Mouse (Mus musculus): ENCODE results near the gene Olfr1055. TPM values are rescaled to one million over a fixed set of nuclear protein-coding genes. Genes with fewer than 3 reads are reported as not detected.
"Not testable (repeated sequence)": the region's sequence is repeated elsewhere in the genome, so short reads cannot be mapped to it uniquely, and the experiment has no call there.

Gene Olfr1055
- not detected in 2 replicates for polyA plus RNA-seq (2015; fragmentation: Nextera tagmentation; extraction: Ambion mirVana)

DNA sequence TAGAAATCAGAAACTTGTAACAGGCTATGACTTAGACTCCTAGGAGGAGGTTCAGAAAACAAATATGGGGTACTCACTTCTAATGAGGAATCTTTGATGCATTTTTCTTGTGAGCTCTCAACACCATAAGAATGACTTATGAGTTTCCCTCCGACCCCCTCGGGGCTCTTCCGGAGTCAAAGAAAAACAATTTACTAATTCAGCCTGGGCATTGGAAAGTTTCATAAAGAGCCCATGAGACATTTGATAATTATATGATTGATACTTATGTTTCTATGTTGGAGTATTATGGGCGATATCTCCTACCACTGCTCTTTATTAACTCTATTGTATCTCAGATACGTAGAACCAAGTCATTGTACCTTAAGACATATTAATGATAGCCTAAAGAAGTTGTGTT is at the start of gene Olfr1055:
TSS of gene Olfr1055 (minus strand) at position 101 of the 400 bp plus-strand sequence.
- Histone ChIP-seq H3K9ac (no peak within 1 kb of the TSS), H3K36me3 (no peaks in the 10 kb centered on the region), H3K27ac (replicated peaks) (no peak within 1 kb of the TSS), H3K4me1 (replicated peaks) (no peaks in the 10 kb centered on the region), H3K27me3 (no peaks in the 10 kb centered on the region), H3K9me3 (no peaks in the 10 kb centered on the region), H3K4me2 (no peak within 1 kb of the TSS), H3K4me3 (no peak within 1 kb of the TSS)
- no peak for ATAC-seq (ENCODE audit: low read depth)
- 92% methylated on average over 5 of the region's 5 CpGs for WGBS

DNA sequence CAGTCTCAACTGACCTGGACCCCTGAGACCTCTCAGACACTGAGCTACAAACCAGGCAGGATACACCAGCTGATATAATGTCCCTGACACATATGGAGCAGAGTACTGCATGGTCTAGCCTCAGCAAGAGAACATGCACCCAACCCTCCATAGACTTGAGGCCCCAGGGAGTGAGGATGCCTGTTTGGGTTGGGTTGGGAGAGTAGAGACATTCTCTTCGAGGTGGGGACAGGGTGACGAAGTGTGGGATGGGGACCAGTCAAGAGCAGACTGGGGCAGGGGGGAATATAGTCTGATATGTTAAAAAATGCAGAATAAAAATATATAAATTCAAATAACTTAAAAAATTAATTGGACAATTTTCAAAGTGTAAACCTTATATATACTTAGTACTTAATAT is 45.0 kb upstream of the Olfr1055 start:
- H3K36me3 ChIP-seq, result no peaks in the 10 kb centered on the region
- no peak overlapping the region for H3K4me2 ChIP-seq
- no peaks in the 10 kb centered on the region for H3K9me3 ChIP-seq
- no peak overlapping the region for H3K4me3 ChIP-seq
- no peak overlapping the region for H3K9ac ChIP-seq
- WGBS, result 89% methylated on average over 2 of the region's 2 CpGs
- H3K27ac ChIP-seq (replicated peaks), result no peak overlapping the region
- no peak for ATAC-seq (ENCODE audit: low read depth)
- no peaks in the 10 kb centered on the region for H3K27me3 ChIP-seq
- H3K4me1 ChIP-seq (replicated peaks), result no peaks in the 10 kb centered on the region

DNA sequence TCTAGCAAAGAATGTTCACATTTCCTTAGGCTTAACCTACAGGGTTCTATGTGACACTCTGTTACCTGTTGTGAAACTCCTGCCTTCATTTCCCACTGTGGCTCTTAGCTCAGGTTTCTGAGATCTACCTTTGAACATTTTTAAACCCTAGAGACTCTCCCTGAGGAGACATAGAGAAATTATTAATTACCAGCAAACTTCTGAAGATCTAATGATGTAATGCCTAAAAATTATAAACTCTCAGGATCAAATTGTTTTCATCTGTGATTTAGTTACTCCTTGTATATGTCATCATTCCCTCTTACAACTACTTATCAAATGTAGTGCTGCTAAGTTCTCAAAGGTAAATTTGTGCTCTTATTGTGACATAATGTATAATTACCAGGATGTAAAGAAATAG is 38.4 kb upstream of the Olfr1055 start, which contains the start of gene Olfr1058:
TSS of gene Olfr1058 (minus strand) at position 101 of the 400 bp plus-strand sequence.
- not testable (repeated sequence) for H3K27me3 ChIP-seq; H3K27ac ChIP-seq (replicated peaks); H3K9me3 ChIP-seq; H3K9ac ChIP-seq; H3K36me3 ChIP-seq; ATAC-seq (ENCODE audit: low read depth); H3K4me1 ChIP-seq (replicated peaks); H3K4me2 ChIP-seq; H3K4me3 ChIP-seq

DNA sequence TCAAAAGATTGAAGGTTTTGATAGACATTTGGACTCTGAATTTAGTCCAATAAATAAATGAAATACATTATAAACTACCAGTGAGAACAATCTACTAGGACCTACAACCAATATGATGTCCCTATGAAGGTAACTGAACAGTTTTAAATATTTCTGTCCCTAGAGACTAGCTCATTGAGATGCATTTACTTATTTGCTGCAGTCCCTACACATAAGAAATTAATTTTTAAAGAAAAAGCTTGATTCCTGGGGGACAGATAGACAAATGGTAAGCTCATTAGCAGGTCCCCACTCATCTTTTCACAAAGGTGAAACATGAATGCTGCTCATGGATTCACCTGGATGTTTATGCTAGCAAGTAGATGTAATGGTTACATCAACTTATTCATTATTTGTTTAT is 28.2 kb upstream of the Olfr1055 start, which contains the start of gene Olfr1057:
TSS of gene Olfr1057 (minus strand) at position 101 of the 400 bp plus-strand sequence.
- Histone ChIP-seq H3K4me2 (no peak within 1 kb of the TSS), H3K4me3 (no peak within 1 kb of the TSS), H3K27ac (replicated peaks) (no peak within 1 kb of the TSS), H3K36me3 (no peaks in the 10 kb centered on the region), H3K9me3 (no peaks in the 10 kb centered on the region), H3K4me1 (replicated peaks) (no peaks in the 10 kb centered on the region), H3K27me3 (no peaks in the 10 kb centered on the region), H3K9ac (no peak within 1 kb of the TSS)
- ATAC-seq (ENCODE audit: low read depth), result no peak

DNA sequence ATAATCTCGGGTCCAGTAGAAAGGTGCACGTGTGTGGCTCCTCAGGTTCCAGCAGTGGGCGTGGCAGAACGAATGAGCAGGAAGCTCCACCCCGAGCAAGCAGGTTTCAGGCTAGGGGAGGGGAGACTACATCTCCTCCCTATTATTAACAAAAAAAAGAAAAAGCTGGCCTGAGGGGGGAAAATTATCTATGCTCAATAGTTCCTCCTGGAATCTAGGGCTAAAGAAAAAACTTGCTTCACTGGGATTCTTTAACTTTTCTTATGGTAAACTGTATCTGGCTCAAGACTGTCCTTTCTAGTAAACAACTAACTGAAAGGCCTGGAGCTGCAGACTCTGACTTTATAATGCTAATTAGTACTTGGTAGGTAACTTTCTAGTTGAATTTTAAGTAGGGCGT is 16.3 kb upstream of the Olfr1055 start:
- WGBS, result 100% methylated on average over 1 of the region's 6 CpGs
- not testable (repeated sequence) for H3K4me3 ChIP-seq

DNA sequence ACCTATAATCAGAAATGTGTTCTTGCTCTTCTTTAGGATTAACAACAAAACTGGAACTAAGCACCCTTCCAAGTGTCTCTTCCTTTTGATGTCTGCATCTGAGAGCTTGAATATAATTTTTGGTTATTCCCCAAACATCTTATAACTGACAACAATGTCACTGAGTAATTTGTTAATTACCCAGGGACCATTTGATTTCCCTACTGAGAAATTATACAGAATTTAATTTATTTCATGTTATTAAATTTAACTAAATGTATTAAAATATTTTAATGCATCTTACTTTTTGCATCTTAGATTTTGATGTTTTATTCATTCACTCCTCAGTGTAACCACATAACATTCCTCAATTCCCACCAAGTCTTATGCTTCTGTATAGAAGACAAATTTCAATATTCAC is 12.3 kb upstream of the Olfr1055 start, which contains the start of gene Olfr1056:
TSS of gene Olfr1056 (minus strand) at position 101 of the 400 bp plus-strand sequence.
- no peak within 1 kb of the TSS for H3K9ac ChIP-seq
- no peaks in the 10 kb centered on the region for H3K4me1 ChIP-seq (replicated peaks)
- no peak for ATAC-seq (ENCODE audit: low read depth)
- no peaks in the 10 kb centered on the region for H3K36me3 ChIP-seq
- H3K27me3 ChIP-seq, result no peaks in the 10 kb centered on the region
- H3K4me2 ChIP-seq, result no peak within 1 kb of the TSS
- H3K4me3 ChIP-seq, result no peak within 1 kb of the TSS
- no peak within 1 kb of the TSS for H3K27ac ChIP-seq (replicated peaks)
- H3K9me3 ChIP-seq, result no peaks in the 10 kb centered on the region

More for the DNA sequence above, 16.3 kb upstream of the Olfr1055 start:
- H3K4me2 ChIP-seq; H3K27me3 ChIP-seq; H3K9ac ChIP-seq; H3K4me1 ChIP-seq (replicated peaks); H3K9me3 ChIP-seq; H3K36me3 ChIP-seq; H3K27ac ChIP-seq (replicated peaks); ATAC-seq (ENCODE audit: low read depth): not testable (repeated sequence)

DNA sequence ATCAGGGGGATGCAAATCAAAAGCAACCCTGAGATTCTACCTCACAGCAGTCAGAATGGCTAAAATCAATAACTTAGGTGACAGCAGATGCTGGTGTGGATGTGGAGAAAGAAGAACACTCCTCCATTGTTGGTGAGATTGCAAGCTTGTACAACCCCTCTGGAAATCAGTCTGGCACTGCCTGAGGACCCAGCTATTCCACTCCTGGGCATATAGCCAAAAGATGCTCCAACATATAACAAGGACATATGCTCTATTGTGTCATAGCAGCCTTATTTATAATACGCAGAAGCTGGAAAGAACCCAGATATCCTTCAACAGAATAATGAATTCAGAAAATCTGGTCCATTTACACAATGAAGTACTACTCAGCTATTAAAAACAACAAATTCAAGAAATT is 1.7 kb upstream of the Olfr1055 start:
- not testable (repeated sequence) for H3K36me3 ChIP-seq; ATAC-seq (ENCODE audit: low read depth); H3K27ac ChIP-seq (replicated peaks); H3K27me3 ChIP-seq; H3K9me3 ChIP-seq; H3K9ac ChIP-seq; H3K4me2 ChIP-seq; H3K4me3 ChIP-seq; H3K4me1 ChIP-seq (replicated peaks)
- 89% methylated on average over 1 of the region's 1 CpGs for WGBS

DNA sequence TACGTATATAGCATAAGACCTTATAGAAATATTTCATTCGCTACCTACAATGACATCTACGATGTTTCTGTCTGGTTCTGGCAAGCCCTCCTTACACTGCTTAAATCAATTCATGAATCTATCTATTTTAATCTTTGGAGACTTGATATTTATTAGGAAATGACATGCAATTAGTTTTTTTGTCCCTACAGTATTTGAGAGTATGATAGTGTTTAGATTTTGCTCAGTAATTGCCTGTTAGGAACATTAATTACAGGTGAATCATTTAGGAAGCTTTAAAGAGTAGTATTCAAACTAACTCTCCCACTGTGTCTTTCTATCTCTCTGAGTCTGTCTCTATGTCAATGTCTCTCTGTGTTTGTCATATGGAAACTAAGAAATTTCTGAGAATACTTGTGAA is 14.8 kb downstream of the Olfr1055 start, which contains the start of gene Olfr1054:
TSS of gene Olfr1054 (minus strand) at position 101 of the 400 bp plus-strand sequence.
- Histone ChIP-seq H3K27me3 (no peaks in the 10 kb centered on the region), H3K9me3 (no peaks in the 10 kb centered on the region), H3K4me1 (replicated peaks) (no peaks in the 10 kb centered on the region), H3K4me2 (no peak within 1 kb of the TSS), H3K27ac (replicated peaks) (no peak within 1 kb of the TSS), H3K4me3 (no peak within 1 kb of the TSS), H3K9ac (no peak within 1 kb of the TSS), H3K36me3 (no peaks in the 10 kb centered on the region)
- WGBS, result 86% methylated on average over 3 of the region's 3 CpGs
- ATAC-seq (ENCODE audit: low read depth), result no peak

DNA sequence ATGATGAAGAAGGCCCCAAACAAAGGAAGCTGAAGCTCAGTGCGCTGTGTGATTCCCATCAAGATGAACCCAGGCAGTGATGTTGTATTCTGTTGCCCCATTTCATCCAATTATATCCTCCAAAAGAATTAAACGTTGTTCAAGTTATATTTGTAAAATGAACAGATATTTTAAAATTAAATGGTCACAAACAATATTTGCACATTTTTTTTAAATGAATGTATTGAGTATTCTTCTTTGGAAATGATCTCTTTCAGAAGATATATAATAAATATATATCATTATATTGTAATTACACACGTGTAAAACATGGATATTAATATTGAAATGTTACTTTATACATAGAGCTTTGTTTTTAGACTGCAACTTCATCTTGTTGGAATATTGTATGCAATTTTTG is 34.9 kb downstream of the Olfr1055 start, which contains the start of gene Olfr1053:
TSS of gene Olfr1053 (minus strand) at position 101 of the 400 bp plus-strand sequence.
- no peak within 1 kb of the TSS for H3K4me3 ChIP-seq
- no peaks in the 10 kb centered on the region for H3K9me3 ChIP-seq
- no peaks in the 10 kb centered on the region for H3K27me3 ChIP-seq
- H3K27ac ChIP-seq (replicated peaks), result no peak within 1 kb of the TSS
- H3K4me1 ChIP-seq (replicated peaks), result no peaks in the 10 kb centered on the region
- no peak within 1 kb of the TSS for H3K9ac ChIP-seq
- no peak for ATAC-seq (ENCODE audit: low read depth)
- H3K36me3 ChIP-seq, result no peaks in the 10 kb centered on the region
- WGBS, result 66% methylated on average over 3 of the region's 3 CpGs
- H3K4me2 ChIP-seq, result no peak within 1 kb of the TSS

Other genes starting within 250 kb of the Olfr1055 start
- not detected in 2 replicates for gene Olfr1039, start 214.4 kb downstream of the Olfr1055 start, polyA plus RNA-seq (2015; fragmentation: Nextera tagmentation; extraction: Ambion mirVana)
- not detected in 2 replicates for gene Olfr1040, start 203.6 kb downstream of the Olfr1055 start, polyA plus RNA-seq (2015; fragmentation: Nextera tagmentation; extraction: Ambion mirVana)
- gene Olfr1042, start 188.4 kb downstream of the Olfr1055 start, polyA plus RNA-seq (2015; fragmentation: Nextera tagmentation; extraction: Ambion mirVana), result not detected in 2 replicates
- not detected in 2 replicates for gene Olfr1043, start 182.8 kb downstream of the Olfr1055 start, polyA plus RNA-seq (2015; fragmentation: Nextera tagmentation; extraction: Ambion mirVana)
- not detected in 2 replicates for gene Olfr1044, start 172.5 kb downstream of the Olfr1055 start, polyA plus RNA-seq (2015; fragmentation: Nextera tagmentation; extraction: Ambion mirVana)
- not detected in 2 replicates for gene Olfr52, start 164.6 kb downstream of the Olfr1055 start, polyA plus RNA-seq (2015; fragmentation: Nextera tagmentation; extraction: Ambion mirVana)
- gene Olfr1045, start 147.3 kb downstream of the Olfr1055 start, polyA plus RNA-seq (2015; fragmentation: Nextera tagmentation; extraction: Ambion mirVana), result not detected in 2 replicates
- gene Olfr1046, start 131.0 kb downstream of the Olfr1055 start, polyA plus RNA-seq (2015; fragmentation: Nextera tagmentation; extraction: Ambion mirVana), result not detected in 2 replicates
- not detected in 2 replicates for gene Olfr1047, start 118.9 kb downstream of the Olfr1055 start, polyA plus RNA-seq (2015; fragmentation: Nextera tagmentation; extraction: Ambion mirVana)
- not detected in 2 replicates for gene Olfr1048, start 110.0 kb downstream of the Olfr1055 start, polyA plus RNA-seq (2015; fragmentation: Nextera tagmentation; extraction: Ambion mirVana)
- gene Olfr1049, start 92.0 kb downstream of the Olfr1055 start, polyA plus RNA-seq (2015; fragmentation: Nextera tagmentation; extraction: Ambion mirVana), result not detected in 2 replicates
- not detected in 2 replicates for gene Olfr1051, start 71.2 kb downstream of the Olfr1055 start, polyA plus RNA-seq (2015; fragmentation: Nextera tagmentation; extraction: Ambion mirVana)
- gene Olfr1052, start 57.8 kb downstream of the Olfr1055 start, polyA plus RNA-seq (2015; fragmentation: Nextera tagmentation; extraction: Ambion mirVana), result not detected in 2 replicates
- not detected in 2 replicates for gene Olfr1053, start 35.0 kb downstream of the Olfr1055 start, polyA plus RNA-seq (2015; fragmentation: Nextera tagmentation; extraction: Ambion mirVana)
- gene Olfr1054, start 14.9 kb downstream of the Olfr1055 start, polyA plus RNA-seq (2015; fragmentation: Nextera tagmentation; extraction: Ambion mirVana), result not detected in 2 replicates
- gene Olfr1056, start 12.2 kb upstream of the Olfr1055 start, polyA plus RNA-seq (2015; fragmentation: Nextera tagmentation; extraction: Ambion mirVana), result not detected in 2 replicates
- gene Olfr1057, start 28.1 kb upstream of the Olfr1055 start, polyA plus RNA-seq (2015; fragmentation: Nextera tagmentation; extraction: Ambion mirVana), result not detected in 2 replicates
- not detected in 2 replicates for gene Olfr1058, start 38.3 kb upstream of the Olfr1055 start, polyA plus RNA-seq (2015; fragmentation: Nextera tagmentation; extraction: Ambion mirVana)
- not detected in 2 replicates for gene Olfr1061, start 63.8 kb upstream of the Olfr1055 start, polyA plus RNA-seq (2015; fragmentation: Nextera tagmentation; extraction: Ambion mirVana)
- not detected in 2 replicates for gene Olfr1062, start 76.5 kb upstream of the Olfr1055 start, polyA plus RNA-seq (2015; fragmentation: Nextera tagmentation; extraction: Ambion mirVana)
- gene Olfr1065, start 100.3 kb upstream of the Olfr1055 start, polyA plus RNA-seq (2015; fragmentation: Nextera tagmentation; extraction: Ambion mirVana), result not detected in 2 replicates
- not detected in 2 replicates for gene Olfr1066, start 106.0 kb upstream of the Olfr1055 start, polyA plus RNA-seq (2015; fragmentation: Nextera tagmentation; extraction: Ambion mirVana)
- gene Olfr228, start 137.1 kb upstream of the Olfr1055 start, polyA plus RNA-seq (2015; fragmentation: Nextera tagmentation; extraction: Ambion mirVana), result not detected in 2 replicates
- not detected in 2 replicates for gene Olfr1076, start 158.2 kb upstream of the Olfr1055 start, polyA plus RNA-seq (2015; fragmentation: Nextera tagmentation; extraction: Ambion mirVana)
- not detected in 2 replicates for gene Olfr1079, start 192.2 kb upstream of the Olfr1055 start, polyA plus RNA-seq (2015; fragmentation: Nextera tagmentation; extraction: Ambion mirVana)
- not detected in 2 replicates for gene Olfr1080, start 208.0 kb upstream of the Olfr1055 start, polyA plus RNA-seq (2015; fragmentation: Nextera tagmentation; extraction: Ambion mirVana)
- not detected in 2 replicates for gene Olfr1082, start 248.7 kb upstream of the Olfr1055 start, polyA plus RNA-seq (2015; fragmentation: Nextera tagmentation; extraction: Ambion mirVana)

Data from neural tube, embryonic 13.5 days (tissue).